Mouse (Mus musculus) small intestine, adult 2 months (tissue): ENCODE results near the gene Fanca.

Experiments
- CTCF ChIP-seq: fragments of 200-500 bp; IDR thresholded peaks from 2 replicates; pipeline ENCODE4 v1.5.1; 2012; ENCODE audit warnings: low read depth, mild to moderate bottlenecking, control low read depth, inconsistent platforms, low read length, moderate library complexity, mixed read lengths; ENCODE audit not compliant: insufficient replicate concordance, insufficient read length; ENCODE audit errors: extremely low read depth
- POLR2A ChIP-seq: fragments of 200-500 bp; IDR thresholded peaks from 2 replicates; pipeline ENCODE4 v1.6.1; 2012; ENCODE audit warnings: low read depth, mild to moderate bottlenecking, control low read depth, inconsistent platforms, low read length, moderate library complexity

DNA sequence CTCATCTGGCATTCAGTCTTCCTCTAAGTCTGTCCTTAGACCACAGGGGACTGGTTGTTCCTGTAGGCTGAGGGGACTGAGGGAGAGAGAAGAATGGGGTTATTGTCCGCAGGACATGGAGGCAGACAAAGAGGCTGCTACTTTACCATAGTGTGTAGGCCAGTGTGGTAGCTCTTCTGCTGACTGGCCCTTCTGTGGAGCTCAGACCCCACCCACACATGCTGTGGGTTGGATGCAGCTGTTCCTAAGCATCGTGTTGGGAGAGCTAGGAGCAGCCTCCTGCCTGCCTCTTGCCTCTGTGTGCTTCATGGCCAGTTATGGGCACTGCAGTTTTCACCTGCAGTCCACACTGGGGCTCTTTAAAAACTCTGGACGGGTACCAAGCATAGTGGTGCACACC is 61.3 kb downstream of the Fanca start:
- TF ChIP-seq CTCF (no peak), POLR2A (no peak)
